Mouse (Mus musculus): Measurements from ENCODE around the gene Pla2g2f. TPM values are rescaled to one million over a fixed set of nuclear protein-coding genes. Genes with fewer than 3 reads are reported as not detected.
A peak's percentile ranks its signal among the peaks of the same experiment; 100 is the strongest.

Gene Pla2g2f
- polyA plus RNA-seq, 1 experiment from 2014 or later = not detected

GRCm38 (mm10) chr4:138737031-138737430, 20.4 kb downstream of the Pla2g2f start, which contains the start of gene Ubxn10:
Ubxn10 (minus strand) TSS chr4:138737167.
- ATAC-seq (ENCODE audit: insufficient read depth) = no peak
- Histone ChIP-seq H3K4me2 (no peak within 1 kb of the TSS), H3K27me3 (no peaks in the 10 kb centered on the region), H3K27ac (replicated peaks) (no peak within 1 kb of the TSS), H3K9me3 (replicated peaks) (no peaks in the 10 kb centered on the region), H3K9ac (no peak within 1 kb of the TSS), H3K36me3 (replicated peaks) (no peaks in the 10 kb centered on the region), H3K4me1 (replicated peaks) (no peaks in the 10 kb centered on the region), H3K4me3 (replicated peaks) (no peak within 1 kb of the TSS)
- WGBS (ENCODE audit: insufficient replicate concordance) = 42% methylated on average over 7 of the region's 7 CpGs

- H3K4me2 ChIP-seq = no peak overlapping the region
- no peaks in the 10 kb centered on the region for H3K36me3 ChIP-seq (replicated peaks)
- H3K9me3 ChIP-seq (replicated peaks) = no peaks in the 10 kb centered on the region
- no peak for ATAC-seq (ENCODE audit: insufficient read depth)
- H3K9ac ChIP-seq = no peak overlapping the region
- H3K27ac ChIP-seq (replicated peaks) = no peak overlapping the region
- H3K4me3 ChIP-seq (replicated peaks) = no peak overlapping the region
- no peaks in the 10 kb centered on the region for H3K4me1 ChIP-seq (replicated peaks)
- no peaks in the 10 kb centered on the region for H3K27me3 ChIP-seq
- 76% methylated on average over 4 of the region's 4 CpGs for WGBS (ENCODE audit: insufficient replicate concordance)
These were observed 22.6 kb downstream of the Pla2g2f start for GRCm38 (mm10) chr4:138734863-138735262.

GRCm38 (mm10) chr4:138734105-138734504, 23.3 kb downstream of the Pla2g2f start:
- no peak for ATAC-seq (ENCODE audit: insufficient read depth)
- Histone ChIP-seq H3K4me3 (replicated peaks) (no peak overlapping the region), H3K4me2 (no peak overlapping the region), H3K27ac (replicated peaks) (no peak overlapping the region), H3K9ac (no peak overlapping the region), H3K9me3 (replicated peaks) (no peaks in the 10 kb centered on the region), H3K4me1 (replicated peaks) (no peaks in the 10 kb centered on the region), H3K27me3 (no peaks in the 10 kb centered on the region), H3K36me3 (replicated peaks) (no peaks in the 10 kb centered on the region)
- 56% methylated on average over 7 of the region's 7 CpGs for WGBS (ENCODE audit: insufficient replicate concordance)

DNA sequence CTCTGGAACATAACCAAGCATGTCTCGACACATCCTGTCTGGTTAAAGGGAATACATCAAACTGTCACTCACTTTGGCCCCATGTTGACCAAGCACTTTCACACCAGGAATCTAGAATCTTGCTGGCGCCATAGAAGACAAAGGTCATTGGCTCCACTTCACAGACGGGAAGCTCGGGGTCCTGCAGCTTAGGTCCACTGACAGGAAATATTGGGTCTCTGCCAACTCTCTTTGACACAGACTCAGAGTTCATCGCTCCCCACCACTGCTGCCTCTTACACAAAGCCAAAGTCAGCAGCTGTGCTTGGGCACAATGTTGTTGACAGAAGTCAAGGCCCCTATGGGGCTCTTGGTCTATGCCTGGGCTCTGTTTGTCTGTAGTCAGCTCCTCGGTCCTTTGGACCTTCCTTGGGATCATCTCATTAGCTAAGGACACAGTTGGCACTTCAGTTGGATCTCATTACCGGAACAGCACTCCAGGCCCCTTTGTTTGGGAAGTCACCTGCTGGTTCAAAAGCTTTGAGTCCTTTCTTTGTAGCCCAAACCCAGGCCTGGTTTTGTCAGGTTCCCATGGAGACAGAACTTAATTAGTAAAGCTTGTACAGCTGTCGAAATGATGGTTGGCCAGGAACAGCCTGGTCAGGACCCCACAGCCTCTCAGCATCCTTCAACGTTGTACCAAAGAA, 28.3 kb downstream of the Pla2g2f start:
- 41% methylated on average over 9 of the region's 9 CpGs for WGBS (ENCODE audit: insufficient replicate concordance)

DNA sequence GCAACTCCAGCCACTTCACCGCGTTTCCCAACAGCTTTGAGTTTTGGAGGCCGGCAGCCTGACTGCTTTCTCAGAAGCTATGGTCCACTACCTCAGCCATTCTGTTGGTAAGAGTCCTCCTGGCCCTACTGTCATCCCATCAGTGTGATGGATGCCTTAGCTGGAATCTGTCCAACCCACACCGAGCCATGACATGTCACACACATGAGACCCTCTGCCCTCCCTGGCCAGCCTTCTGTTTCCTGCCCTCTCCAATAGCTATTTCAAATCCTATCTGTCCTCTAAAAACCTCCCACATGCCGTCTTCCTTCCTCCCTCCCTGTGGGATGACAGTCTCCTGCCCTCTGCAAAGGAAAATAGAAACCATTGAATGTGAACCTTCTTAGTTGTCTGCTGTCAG, 31.7 kb downstream of the Pla2g2f start:
- H3K4me3 ChIP-seq (replicated peaks) = no peak overlapping the region
- ATAC-seq (ENCODE audit: insufficient read depth) = no peak
- no peaks in the 10 kb centered on the region for H3K36me3 ChIP-seq (replicated peaks)
- no peak overlapping the region for H3K9ac ChIP-seq
- no peaks in the 10 kb centered on the region for H3K9me3 ChIP-seq (replicated peaks)
- 42% methylated on average over 5 of the region's 5 CpGs for WGBS (ENCODE audit: insufficient replicate concordance)
- no peak overlapping the region for H3K4me2 ChIP-seq
- H3K4me1 ChIP-seq (replicated peaks) = no peaks in the 10 kb centered on the region; the same call in 1 of the 2 replicates
- peaks cover 23% of the 10 kb centered on the region for H3K27me3 ChIP-seq
- no peak overlapping the region for H3K27ac ChIP-seq (replicated peaks)

More for the DNA sequence above, 28.3 kb downstream of the Pla2g2f start:
- ATAC-seq (ENCODE audit: insufficient read depth) = 0 out of 2 replicates have a peak, but pooled peaks have one; percentile 12
- Histone ChIP-seq H3K4me1 (replicated peaks) (no peaks in the 10 kb centered on the region; the same call in 1 of the 2 replicates), H3K9ac (no peak overlapping the region), H3K9me3 (replicated peaks) (no peaks in the 10 kb centered on the region), H3K4me2 (no peak overlapping the region), H3K36me3 (replicated peaks) (no peaks in the 10 kb centered on the region), H3K27me3 (peaks cover 18% of the 10 kb centered on the region), H3K27ac (replicated peaks) (no peak overlapping the region), H3K4me3 (replicated peaks) (no peak overlapping the region)

GRCm38 (mm10) chr4:138725127-138725461, 32.3 kb downstream of the Pla2g2f start:
- Histone ChIP-seq H3K4me3 (replicated peaks) (no peak overlapping the region), H3K9ac (no peak overlapping the region), H3K27me3 (peaks cover 23% of the 10 kb centered on the region), H3K9me3 (replicated peaks) (no peaks in the 10 kb centered on the region), H3K27ac (replicated peaks) (no peak overlapping the region), H3K4me1 (replicated peaks) (no peaks in the 10 kb centered on the region; the same call in 1 of the 2 replicates), H3K4me2 (no peak overlapping the region), H3K36me3 (replicated peaks) (no peaks in the 10 kb centered on the region)
- peak; percentile 54 for ATAC-seq (ENCODE audit: insufficient read depth)
- WGBS (ENCODE audit: insufficient replicate concordance) = 2% methylated on average over 13 of the region's 13 CpGs

GRCm38 (mm10) chr4:138724354-138725126, 32.9 kb downstream of the Pla2g2f start, which contains the start of gene Pla2g2c:
Pla2g2c (plus strand) TSS chr4:138724792.
- no peak within 1 kb of the TSS for H3K9ac ChIP-seq
- no peaks in the 10 kb centered on the region; the same call in 1 of the 2 replicates for H3K4me1 ChIP-seq (replicated peaks)
- H3K4me2 ChIP-seq = no peak within 1 kb of the TSS
- no peak within 1 kb of the TSS for H3K4me3 ChIP-seq (replicated peaks)
- no peaks in the 10 kb centered on the region for H3K9me3 ChIP-seq (replicated peaks)
- ATAC-seq (ENCODE audit: insufficient read depth) = no peak
- H3K27ac ChIP-seq (replicated peaks) = no peak within 1 kb of the TSS
- H3K36me3 ChIP-seq (replicated peaks) = no peaks in the 10 kb centered on the region
- WGBS (ENCODE audit: insufficient replicate concordance) = 14% methylated on average over 18 of the region's 18 CpGs
- H3K27me3 ChIP-seq = peaks cover 23% of the 10 kb centered on the region

DNA sequence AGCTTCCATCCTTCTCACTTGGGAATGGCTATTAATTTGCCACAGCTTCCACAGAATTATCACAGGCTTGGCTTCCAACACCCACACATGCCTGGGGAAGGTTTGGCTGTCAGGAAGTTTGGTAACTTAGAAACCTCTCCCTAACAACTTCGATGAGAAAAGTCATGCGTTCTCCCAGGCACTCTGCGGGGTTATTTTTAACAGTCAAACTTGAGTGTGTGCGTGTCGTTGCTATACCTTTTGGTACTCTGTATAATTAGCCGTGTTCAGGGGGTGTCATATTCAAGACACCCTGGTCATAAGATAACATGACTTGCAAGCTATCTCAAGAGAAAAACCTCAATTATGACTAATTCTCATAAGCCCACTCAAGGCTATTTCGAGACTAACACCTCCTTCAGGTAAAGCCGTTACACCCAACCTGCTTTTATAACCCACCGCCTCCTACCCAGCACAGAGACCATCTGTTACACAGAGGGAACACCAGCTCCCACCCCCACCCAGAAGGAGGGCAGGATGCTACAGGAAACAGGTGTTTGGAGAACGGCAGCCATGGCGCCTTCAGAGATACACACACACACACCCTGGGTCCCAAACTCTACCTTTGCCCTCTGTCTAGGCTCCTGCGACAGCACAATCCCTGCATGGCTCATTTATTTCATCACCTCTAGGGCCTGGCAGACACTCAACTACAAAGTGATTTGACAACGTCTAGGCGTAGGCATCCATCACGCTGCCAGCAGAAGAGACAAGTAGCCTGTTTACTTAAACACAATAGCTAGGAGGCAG, 33.7 kb downstream of the Pla2g2f start:
- H3K36me3 ChIP-seq (replicated peaks) = no peaks in the 10 kb centered on the region
- H3K27ac ChIP-seq (replicated peaks) = no peak overlapping the region
- no peak overlapping the region for H3K4me2 ChIP-seq
- no peaks in the 10 kb centered on the region for H3K9me3 ChIP-seq (replicated peaks)
- H3K4me3 ChIP-seq (replicated peaks) = no peak overlapping the region
- H3K27me3 ChIP-seq = peaks cover 23% of the 10 kb centered on the region
- H3K9ac ChIP-seq = no peak overlapping the region
- WGBS (ENCODE audit: insufficient replicate concordance) = 37% methylated on average over 15 of the region's 15 CpGs
- no peaks in the 10 kb centered on the region; the same call in 1 of the 2 replicates for H3K4me1 ChIP-seq (replicated peaks)
- ATAC-seq (ENCODE audit: insufficient read depth) = no peak

DNA sequence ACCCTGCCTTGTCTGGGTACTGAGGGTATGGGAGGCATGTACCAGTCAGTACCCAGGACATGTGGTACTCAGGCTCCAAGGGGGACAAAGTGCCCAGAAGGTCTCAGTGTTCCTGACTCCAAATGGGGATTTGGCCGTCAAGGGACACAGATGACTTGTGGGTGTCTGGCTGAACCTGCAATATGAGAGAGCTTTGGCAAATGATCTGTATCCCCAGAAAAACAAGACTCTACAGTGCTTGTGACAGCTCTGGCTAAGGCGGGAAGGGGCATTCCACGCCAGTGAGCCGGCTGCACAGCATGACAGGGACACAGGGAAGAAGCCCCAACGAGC, 38.2 kb downstream of the Pla2g2f start:
- Histone ChIP-seq H3K27me3 (peaks cover 5% of the 10 kb centered on the region; the same call in 1 of the 2 replicates), H3K4me1 (replicated peaks) (no peaks in the 10 kb centered on the region), H3K27ac (replicated peaks) (no peak overlapping the region), H3K36me3 (replicated peaks) (no peaks in the 10 kb centered on the region), H3K9me3 (replicated peaks) (no peaks in the 10 kb centered on the region), H3K4me3 (replicated peaks) (no peak overlapping the region), H3K4me2 (no peak overlapping the region), H3K9ac (no peak overlapping the region)
- WGBS (ENCODE audit: insufficient replicate concordance) = 62% methylated on average over 5 of the region's 5 CpGs
- ATAC-seq (ENCODE audit: insufficient read depth) = no peak

DNA sequence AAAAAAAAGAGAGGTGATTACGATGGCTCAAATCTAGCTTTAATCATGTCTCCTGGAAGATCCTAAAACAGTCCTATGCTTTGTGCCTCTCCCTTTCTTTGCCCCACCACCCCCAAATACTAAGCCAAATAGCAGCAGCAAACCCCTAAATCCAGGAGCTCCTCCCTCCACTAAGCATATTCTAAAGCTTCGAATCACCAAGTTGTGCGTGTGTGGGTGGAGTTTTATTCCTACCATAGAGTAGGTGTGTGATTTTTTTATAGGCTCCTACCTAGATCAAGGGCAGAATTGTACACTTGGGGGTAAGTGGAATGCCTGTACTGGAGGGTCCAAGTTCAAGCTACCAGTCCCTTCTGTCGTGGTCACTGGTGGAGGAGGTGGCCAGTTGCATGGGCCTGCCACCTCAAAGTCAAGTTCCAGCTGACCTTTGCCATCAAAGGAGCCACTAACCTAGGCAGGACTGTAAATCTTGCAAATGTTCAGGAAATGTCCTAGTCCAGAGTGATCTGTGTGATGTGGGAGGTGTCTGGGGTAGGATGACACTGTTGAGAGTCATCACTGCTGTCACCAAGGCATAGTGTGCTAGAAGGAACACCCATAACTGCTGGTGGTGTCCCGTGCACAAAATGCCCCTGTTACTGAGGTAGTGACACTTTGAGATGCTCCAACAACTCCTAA, 38.7 kb downstream of the Pla2g2f start:
- Histone ChIP-seq H3K4me2 (no peak overlapping the region), H3K36me3 (replicated peaks) (no peaks in the 10 kb centered on the region), H3K4me1 (replicated peaks) (no peaks in the 10 kb centered on the region), H3K9ac (no peak overlapping the region), H3K27ac (replicated peaks) (no peak overlapping the region), H3K27me3 (peaks cover under 1% of the 10 kb centered on the region; the same call in 1 of the 2 replicates), H3K4me3 (replicated peaks) (no peak overlapping the region), H3K9me3 (replicated peaks) (no peaks in the 10 kb centered on the region)
- no peak for ATAC-seq (ENCODE audit: insufficient read depth)
- 63% methylated on average over 5 of the region's 5 CpGs for WGBS (ENCODE audit: insufficient replicate concordance)
